Mouse (Mus musculus): ENCODE data around the gene Efna4. TPM values are rescaled to one million over a fixed set of nuclear protein-coding genes. Genes with fewer than 3 reads are reported as not detected.

Gene Efna4
- polyA plus RNA-seq, 1 experiment, result 1.3 TPM

GRCm38 (mm10) chr3:89315195-89315929 lies 22.5 kb downstream of the Efna4 start:
- Histone ChIP-seq H3K4me1 (ENCODE audit: control insufficient read depth, insufficient read depth, insufficient read length, low read length) (peaks cover 4% of the 10 kb centered on the region; the same call in 1 of the 2 replicates), H3K27ac (replicated peaks; ENCODE audit: low read depth, low read length) (no peak overlapping the region), H3K4me3 (ENCODE audit: insufficient read depth, low read depth, low read length) (peak overlapping the region; percentile 33)

- H3K4me1 ChIP-seq (ENCODE audit: control insufficient read depth, insufficient read depth, insufficient read length, low read length), result peaks cover 4% of the 10 kb centered on the region; the same call in 1 of the 2 replicates
- no peak overlapping the region for H3K27ac ChIP-seq (replicated peaks; ENCODE audit: low read depth, low read length)
- 0 out of 2 replicates have a peak overlapping the region, but pooled peaks have one; percentile 33 for H3K4me3 ChIP-seq (ENCODE audit: insufficient read depth, low read depth, low read length)
These were observed 23.0 kb downstream of the Efna4 start for GRCm38 (mm10) chr3:89314791-89315190.

GRCm38 (mm10) chr3:89314340-89314739 lies 23.5 kb downstream of the Efna4 start:
- no peak overlapping the region for H3K27ac ChIP-seq (replicated peaks; ENCODE audit: low read depth, low read length)
- H3K4me1 ChIP-seq (ENCODE audit: control insufficient read depth, insufficient read depth, insufficient read length, low read length), result peaks cover 4% of the 10 kb centered on the region; the same call in 1 of the 2 replicates
- H3K4me3 ChIP-seq (ENCODE audit: insufficient read depth, low read depth, low read length), result no peak overlapping the region

GRCm38 (mm10) chr3:89308089-89308488 lies 29.7 kb downstream of the Efna4 start:
- Histone ChIP-seq H3K4me1 (ENCODE audit: control insufficient read depth, insufficient read depth, insufficient read length, low read length) (no peaks in the 10 kb centered on the region), H3K27ac (replicated peaks; ENCODE audit: low read depth, low read length) (no peak overlapping the region), H3K4me3 (ENCODE audit: insufficient read depth, low read depth, low read length) (no peak overlapping the region)

- Histone ChIP-seq H3K4me1 (ENCODE audit: control insufficient read depth, insufficient read depth, insufficient read length, low read length) (no peaks in the 10 kb centered on the region), H3K27ac (replicated peaks; ENCODE audit: low read depth, low read length) (no peak overlapping the region), H3K4me3 (ENCODE audit: insufficient read depth, low read depth, low read length) (no peak overlapping the region)
These were observed 32.1 kb downstream of the Efna4 start for GRCm38 (mm10) chr3:89305551-89306325.

GRCm38 (mm10) chr3:89305105-89305504 lies 32.7 kb downstream of the Efna4 start:
- H3K27ac ChIP-seq (replicated peaks; ENCODE audit: low read depth, low read length), result no peak overlapping the region

GRCm38 (mm10) chr3:89304440-89304839 lies 33.4 kb downstream of the Efna4 start:
- no peaks in the 10 kb centered on the region for H3K4me1 ChIP-seq (ENCODE audit: control insufficient read depth, insufficient read depth, insufficient read length, low read length)
- no peak overlapping the region for H3K27ac ChIP-seq (replicated peaks; ENCODE audit: low read depth, low read length)
- H3K4me3 ChIP-seq (ENCODE audit: insufficient read depth, low read depth, low read length), result no peak overlapping the region

More at GRCm38 (mm10) chr3:89305105-89305504, 32.7 kb downstream of the Efna4 start:
- Histone ChIP-seq H3K4me1 (ENCODE audit: control insufficient read depth, insufficient read depth, insufficient read length, low read length) (no peaks in the 10 kb centered on the region), H3K4me3 (ENCODE audit: insufficient read depth, low read depth, low read length) (no peak overlapping the region)

GRCm38 (mm10) chr3:89300514-89300913 lies 37.3 kb downstream of the Efna4 start:
- H3K4me3 ChIP-seq (ENCODE audit: insufficient read depth, low read depth, low read length), result no peak overlapping the region
- H3K27ac ChIP-seq (replicated peaks; ENCODE audit: low read depth, low read length), result no peak overlapping the region
- H3K4me1 ChIP-seq (ENCODE audit: control insufficient read depth, insufficient read depth, insufficient read length, low read length), result no peaks in the 10 kb centered on the region

GRCm38 (mm10) chr3:89300071-89300470 lies 37.8 kb downstream of the Efna4 start:
- H3K27ac ChIP-seq (replicated peaks; ENCODE audit: low read depth, low read length), result no peak overlapping the region
- no peak overlapping the region for H3K4me3 ChIP-seq (ENCODE audit: insufficient read depth, low read depth, low read length)

GRCm38 (mm10) chr3:89299499-89299898 lies 38.3 kb downstream of the Efna4 start:
- Histone ChIP-seq H3K27ac (replicated peaks; ENCODE audit: low read depth, low read length) (no peak overlapping the region), H3K4me1 (ENCODE audit: control insufficient read depth, insufficient read depth, insufficient read length, low read length) (no peaks in the 10 kb centered on the region), H3K4me3 (ENCODE audit: insufficient read depth, low read depth, low read length) (peak overlapping the region; percentile 43)

More at GRCm38 (mm10) chr3:89300071-89300470, 37.8 kb downstream of the Efna4 start:
- no peaks in the 10 kb centered on the region for H3K4me1 ChIP-seq (ENCODE audit: control insufficient read depth, insufficient read depth, insufficient read length, low read length)

GRCm38 (mm10) chr3:89298908-89299307 lies 38.9 kb downstream of the Efna4 start:
- Histone ChIP-seq H3K4me1 (ENCODE audit: control insufficient read depth, insufficient read depth, insufficient read length, low read length) (no peaks in the 10 kb centered on the region), H3K27ac (replicated peaks; ENCODE audit: low read depth, low read length) (no peak overlapping the region), H3K4me3 (ENCODE audit: insufficient read depth, low read depth, low read length) (no peak overlapping the region)

- no peak overlapping the region for H3K27ac ChIP-seq (replicated peaks; ENCODE audit: low read depth, low read length)
- no peaks in the 10 kb centered on the region for H3K4me1 ChIP-seq (ENCODE audit: control insufficient read depth, insufficient read depth, insufficient read length, low read length)
- no peak overlapping the region for H3K4me3 ChIP-seq (ENCODE audit: insufficient read depth, low read depth, low read length)
These were observed 40.9 kb downstream of the Efna4 start for GRCm38 (mm10) chr3:89296761-89297396.

- Histone ChIP-seq H3K4me3 (ENCODE audit: insufficient read depth, low read depth, low read length) (no peak overlapping the region), H3K4me1 (ENCODE audit: control insufficient read depth, insufficient read depth, insufficient read length, low read length) (no peaks in the 10 kb centered on the region), H3K27ac (replicated peaks; ENCODE audit: low read depth, low read length) (no peak overlapping the region)
These were observed 42.1 kb downstream of the Efna4 start for GRCm38 (mm10) chr3:89295685-89296230.

- Histone ChIP-seq H3K4me1 (ENCODE audit: control insufficient read depth, insufficient read depth, insufficient read length, low read length) (no peaks in the 10 kb centered on the region), H3K27ac (replicated peaks; ENCODE audit: low read depth, low read length) (no peak overlapping the region), H3K4me3 (ENCODE audit: insufficient read depth, low read depth, low read length) (no peak overlapping the region)
These were observed 43.6 kb downstream of the Efna4 start for GRCm38 (mm10) chr3:89294195-89294594.
